Mouse (Mus musculus) heart, embryonic 15.5 days (tissue): ENCODE data around the gene Uox. TPM values are rescaled to one million over a fixed set of nuclear protein-coding genes. Genes with fewer than 3 reads are reported as not detected.

Experiments
- ATAC-seq: fragments of 200-750 bp; cut with Nextera tagmentation; replicated peaks from 2 replicates; pipeline ENCODE4 v1.8.0; 2017; ENCODE audit warnings: low read depth, moderate TSS enrichment; ENCODE audit not compliant: insufficient number of reproducible peaks, insufficient read depth, low FRiP score
- H3K27ac ChIP-seq: fragments of 300-500 bp; sonication (generic); 2 replicates; pipeline ENCODE4 v1.5.1; 2015; ENCODE audit warnings: mild to moderate bottlenecking, inconsistent platforms
- H3K27me3 ChIP-seq: fragments of 300-500 bp; sonication (generic); 2 replicates; pipeline ENCODE4 v1.6.1; 2015; ENCODE audit warnings: inconsistent platforms
- H3K36me3 ChIP-seq: fragments of 300-500 bp; sonication (generic); 2 replicates; pipeline ENCODE4 v1.6.1; 2015; ENCODE audit warnings: mild to moderate bottlenecking, inconsistent platforms
- H3K4me1 ChIP-seq: fragments of 300-500 bp; sonication (generic); replicated peaks from 2 replicates; pipeline ENCODE4 v1.6.1; 2015; ENCODE audit warnings: inconsistent platforms
- H3K4me2 ChIP-seq: fragments of 300-500 bp; sonication (generic); 2 replicates; pipeline ENCODE4 v1.6.1; 2015; ENCODE audit warnings: inconsistent platforms, mild to moderate bottlenecking, moderate library complexity
- H3K4me3 ChIP-seq: fragments of 300-500 bp; sonication (generic); 2 replicates; pipeline ENCODE4 v1.5.1; 2015; ENCODE audit warnings: mild to moderate bottlenecking, inconsistent platforms
- H3K9ac ChIP-seq: fragments of 300-500 bp; sonication (generic); 2 replicates; pipeline ENCODE4 v1.6.1; 2015; ENCODE audit warnings: mild to moderate bottlenecking, inconsistent platforms
- H3K9me3 ChIP-seq: fragments of 300-500 bp; sonication (generic); replicated peaks from 2 replicates; pipeline ENCODE4 v1.6.1; 2016; ENCODE audit warnings: inconsistent platforms
- WGBS: fragments of 180-500 bp; shearing (Covaris S2); methylation state at CpG from one replicate; pipeline ENCODE4 v1.1.7; 2015; ENCODE audit warnings: mixed read lengths; 5-methylcytosine and 5-hydroxymethylcytosine counted together
- polyA plus RNA-seq: library from polyadenylated mRNA; unstranded; fragments of >200 nt; fragmentation: Nextera tagmentation; extraction: Ambion mirVana; gene quantifications from 2 replicates; pipeline ENCODE4 v1.2.1, GENCODE M21; 2015

Gene Uox
- 0.11 TPM in 1 of 2 replicates, not detected in the other for polyA plus RNA-seq

DNA sequence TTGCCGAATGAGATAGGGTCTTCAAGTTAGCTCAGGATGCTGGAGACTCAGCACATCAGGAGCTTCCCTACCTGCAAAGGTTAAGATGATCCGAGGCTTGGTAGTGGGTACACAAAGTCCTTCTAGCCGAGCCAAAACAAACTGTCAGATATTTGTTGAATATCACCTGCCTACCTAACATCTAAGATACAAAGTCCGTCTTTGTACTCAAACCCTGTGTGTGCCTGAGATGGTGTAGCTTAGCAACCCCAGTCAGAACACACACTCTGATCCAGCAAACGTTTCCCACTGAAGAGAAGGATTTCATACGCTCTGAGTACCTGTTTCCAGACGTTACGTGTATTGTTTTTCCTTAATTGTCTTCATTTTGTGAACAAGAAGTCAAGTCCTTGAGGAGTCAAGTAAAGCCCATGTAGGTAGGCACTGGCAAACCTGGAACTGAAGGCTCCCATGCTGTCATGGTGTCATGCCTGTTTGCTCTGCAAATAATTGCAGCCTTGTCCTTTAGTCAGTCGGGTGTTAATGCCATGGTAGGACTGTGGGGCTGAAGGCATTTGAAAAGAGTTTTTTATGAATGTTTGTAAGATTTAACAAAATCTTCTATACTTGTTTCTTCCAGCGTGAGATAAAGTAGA is at the start of gene Uox:
Uox (plus strand) TSS at position 279 of the 635 bp plus-strand sequence.
- no peak within 1 kb of the TSS for H3K27ac ChIP-seq
- H3K9ac ChIP-seq = no peak within 1 kb of the TSS
- H3K4me2 ChIP-seq = no peak within 1 kb of the TSS
- no peaks in the 10 kb centered on the region for H3K9me3 ChIP-seq
- ATAC-seq = no peak
- H3K4me3 ChIP-seq = no peak within 1 kb of the TSS
- H3K4me1 ChIP-seq = no peaks in the 10 kb centered on the region
- H3K36me3 ChIP-seq = no peaks in the 10 kb centered on the region
- H3K27me3 ChIP-seq = no peaks in the 10 kb centered on the region
- WGBS = 81% methylated on average over 10 of the region's 10 CpGs

DNA sequence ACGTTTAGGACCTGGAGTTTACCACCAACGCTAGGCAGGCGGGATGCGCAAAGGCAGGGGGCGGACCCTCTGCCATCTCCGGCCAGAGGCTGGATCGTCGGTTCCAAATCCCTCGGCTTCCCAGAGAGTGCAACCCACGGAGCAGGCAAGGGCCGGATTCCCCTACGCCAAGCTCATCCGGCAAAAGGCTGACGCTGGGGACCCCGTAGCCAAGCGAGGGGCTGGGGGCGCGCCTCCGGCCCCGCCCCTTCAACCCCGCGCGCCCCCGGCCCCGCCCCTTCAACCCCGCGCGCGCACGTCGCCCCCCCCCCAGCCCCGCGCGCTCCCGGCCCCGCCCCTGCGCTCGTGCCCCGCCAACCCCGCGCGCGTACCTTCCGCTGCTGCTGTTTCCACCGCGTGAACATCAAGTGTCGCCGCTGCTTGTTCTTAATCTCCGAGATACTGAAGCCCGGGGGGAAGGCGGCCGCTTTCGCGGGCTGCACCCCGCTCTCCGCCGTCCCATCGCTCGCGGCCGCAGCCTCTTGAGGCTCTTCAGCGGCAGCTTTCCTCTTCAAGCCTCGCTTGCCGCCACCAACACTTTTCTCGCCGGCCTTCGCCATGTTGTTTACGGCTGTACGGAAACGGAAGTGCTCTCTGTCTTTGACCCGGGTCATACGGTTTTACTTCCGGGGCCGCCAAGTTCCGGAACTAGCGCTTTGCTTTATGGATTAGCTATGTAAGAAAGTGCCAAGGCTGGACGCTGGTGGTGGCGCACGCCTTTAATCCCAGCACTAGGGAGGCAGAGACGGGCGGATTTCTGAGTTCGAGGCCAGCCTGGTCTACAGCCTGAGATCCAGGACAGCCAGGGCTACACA is 49.2 kb upstream of the Uox start, which contains the start of gene Rpf1:
Rpf1 (minus strand) TSS at position 632 of the 854 bp plus-strand sequence.
- peak within 1 kb of the TSS; percentile 92 for H3K4me3 ChIP-seq
- peaks cover 18% of the 10 kb centered on the region for H3K36me3 ChIP-seq
- H3K9me3 ChIP-seq = no peaks in the 10 kb centered on the region
- H3K9ac ChIP-seq = peak within 1 kb of the TSS; percentile 92
- ATAC-seq = peak; percentile 92
- peaks cover 11% of the 10 kb centered on the region for H3K4me1 ChIP-seq
- peak within 1 kb of the TSS; percentile 86 for H3K4me2 ChIP-seq
- under 1% methylated on average over 64 of the region's 82 CpGs for WGBS
- H3K27me3 ChIP-seq = no peaks in the 10 kb centered on the region
- peak within 1 kb of the TSS; percentile 99 for H3K27ac ChIP-seq

GRCm38 (mm10) chr3:146521652-146522020 is 48.6 kb upstream of the Uox start:
- WGBS = 6% methylated on average over 8 of the region's 8 CpGs

DNA sequence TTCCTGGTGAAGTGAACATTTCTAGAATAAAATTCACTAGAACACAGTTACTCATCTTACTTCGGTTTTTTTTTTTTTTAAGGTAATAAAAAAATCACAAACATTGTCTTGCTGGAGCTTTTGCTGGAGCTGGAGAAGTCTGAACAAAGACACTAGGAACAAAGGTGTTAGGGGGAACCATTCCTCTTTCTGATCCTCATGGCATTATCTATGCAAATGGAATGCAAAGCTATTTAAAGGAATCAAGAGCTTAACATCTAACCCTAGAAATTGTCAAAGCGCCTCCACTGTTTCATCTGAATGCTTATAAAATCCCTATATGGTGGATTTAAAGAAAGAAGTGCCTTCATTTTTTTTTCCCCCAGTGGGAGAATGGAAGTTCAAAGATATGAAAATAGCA is 41.9 kb upstream of the Uox start:
- no peak overlapping the region for H3K27ac ChIP-seq
- H3K4me1 ChIP-seq = no peaks in the 10 kb centered on the region
- H3K9ac ChIP-seq = no peak overlapping the region
- no peak for ATAC-seq
- no peak overlapping the region for H3K4me3 ChIP-seq
- WGBS = 36% methylated on average over 2 of the region's 2 CpGs
- no peaks in the 10 kb centered on the region for H3K27me3 ChIP-seq
- H3K4me2 ChIP-seq = no peak overlapping the region
- H3K36me3 ChIP-seq = no peaks in the 10 kb centered on the region
- no peaks in the 10 kb centered on the region for H3K9me3 ChIP-seq

More at GRCm38 (mm10) chr3:146521652-146522020, 48.6 kb upstream of the Uox start:
- no peaks in the 10 kb centered on the region for H3K9me3 ChIP-seq
- peak; percentile 9; the same call in 1 of the 2 replicates for ATAC-seq
- peaks cover 18% of the 10 kb centered on the region for H3K36me3 ChIP-seq
- H3K4me1 ChIP-seq = peaks cover 11% of the 10 kb centered on the region
- no peaks in the 10 kb centered on the region for H3K27me3 ChIP-seq
- peak overlapping the region; percentile 92 for H3K9ac ChIP-seq
- peak overlapping the region; percentile 86 for H3K4me2 ChIP-seq
- peak overlapping the region; percentile 99 for H3K27ac ChIP-seq
- peak overlapping the region; percentile 92 for H3K4me3 ChIP-seq

- ATAC-seq = no peak
- WGBS = 65% methylated on average over 6 of the region's 6 CpGs
- H3K9me3 ChIP-seq = no peaks in the 10 kb centered on the region
Measured at GRCm38 (mm10) chr3:146534986-146535385, 35.2 kb upstream of the Uox start.

DNA sequence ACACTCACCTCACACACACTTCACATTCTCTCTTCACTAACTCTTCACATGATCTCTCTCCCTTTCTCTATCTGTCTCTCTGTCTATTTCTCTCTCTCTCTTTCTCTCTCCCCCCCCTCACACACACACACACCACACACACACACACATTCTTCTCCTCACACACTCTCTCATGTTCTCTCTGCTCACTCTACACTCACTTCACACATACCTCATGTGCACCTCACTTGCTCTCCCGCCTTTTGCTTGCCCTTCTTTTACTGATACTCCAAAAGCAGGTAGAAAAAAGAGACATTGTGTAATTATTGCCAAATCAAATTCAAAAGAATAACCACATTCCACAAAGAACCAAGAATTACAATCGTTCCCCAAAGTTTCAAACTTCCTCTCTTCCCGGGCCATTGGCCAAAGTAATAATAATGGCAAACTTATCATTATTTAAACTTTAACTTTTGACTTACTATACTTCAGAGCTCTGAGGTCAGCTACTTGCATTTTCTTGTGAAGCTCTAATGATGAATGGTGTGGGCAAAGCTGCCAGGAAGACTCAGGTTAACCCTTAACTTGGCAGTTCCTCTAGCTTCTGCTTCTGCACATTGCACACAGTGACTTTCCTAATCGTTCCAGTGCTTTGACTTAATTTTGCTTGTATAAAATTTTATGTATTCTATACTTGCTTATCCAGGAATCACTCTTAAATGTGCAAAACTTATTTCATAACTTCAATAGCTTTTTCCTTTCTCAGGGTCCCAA is 29.5 kb upstream of the Uox start:
- no peaks in the 10 kb centered on the region for H3K27me3 ChIP-seq
- ATAC-seq = no peak
- H3K9me3 ChIP-seq = no peaks in the 10 kb centered on the region
- H3K27ac ChIP-seq = no peak overlapping the region
- H3K9ac ChIP-seq = no peak overlapping the region
- WGBS = 66% methylated on average over 4 of the region's 4 CpGs
- H3K4me2 ChIP-seq = no peak overlapping the region
- no peak overlapping the region for H3K4me3 ChIP-seq
- H3K4me1 ChIP-seq = no peaks in the 10 kb centered on the region
- H3K36me3 ChIP-seq = no peaks in the 10 kb centered on the region

More at GRCm38 (mm10) chr3:146534986-146535385, 35.2 kb upstream of the Uox start:
- Histone ChIP-seq H3K36me3 (no peaks in the 10 kb centered on the region), H3K27ac (no peak overlapping the region), H3K27me3 (no peaks in the 10 kb centered on the region), H3K4me3 (no peak overlapping the region), H3K9ac (no peak overlapping the region), H3K4me2 (no peak overlapping the region), H3K4me1 (no peaks in the 10 kb centered on the region)

- Histone ChIP-seq H3K36me3 (no peaks in the 10 kb centered on the region), H3K4me1 (no peaks in the 10 kb centered on the region), H3K4me2 (no peak overlapping the region), H3K27me3 (no peaks in the 10 kb centered on the region), H3K4me3 (no peak overlapping the region), H3K9me3 (no peaks in the 10 kb centered on the region), H3K9ac (no peak overlapping the region), H3K27ac (no peak overlapping the region)
- ATAC-seq = no peak
- WGBS = 21% methylated on average over 1 of the region's 1 CpGs
Measured at GRCm38 (mm10) chr3:146543632-146544031, 26.6 kb upstream of the Uox start.

DNA sequence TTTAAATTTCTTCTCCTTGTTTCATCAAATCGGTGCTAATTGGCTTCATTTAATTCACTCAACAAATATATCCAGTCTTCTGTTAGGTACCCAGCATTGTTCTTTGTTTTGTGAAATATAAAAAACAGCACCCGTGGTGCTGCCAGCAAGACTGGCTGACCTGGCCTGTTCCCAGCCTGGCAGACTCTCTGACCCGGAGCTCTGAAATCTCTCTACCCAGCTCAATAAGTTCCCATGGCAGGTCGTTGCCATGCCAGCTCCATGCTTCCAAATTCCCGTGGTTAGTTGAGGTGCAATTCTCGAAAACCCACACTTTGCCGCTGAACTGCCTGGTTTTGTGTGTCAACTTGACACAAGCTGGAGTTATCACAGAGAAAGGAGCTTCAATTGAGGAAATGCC is 15.4 kb upstream of the Uox start:
- Histone ChIP-seq H3K9me3 (no peaks in the 10 kb centered on the region), H3K4me2 (no peak overlapping the region), H3K9ac (no peak overlapping the region), H3K27ac (no peak overlapping the region), H3K4me3 (no peak overlapping the region), H3K4me1 (0 out of 2 replicates have a peak, but pooled peaks cover 3% of the 10 kb centered on the region), H3K36me3 (no peaks in the 10 kb centered on the region), H3K27me3 (no peaks in the 10 kb centered on the region)
- WGBS = 81% methylated on average over 7 of the region's 7 CpGs
- no peak for ATAC-seq

GRCm38 (mm10) chr3:146556567-146556966 is 13.7 kb upstream of the Uox start:
- Histone ChIP-seq H3K36me3 (no peaks in the 10 kb centered on the region), H3K4me3 (no peak overlapping the region), H3K27ac (no peak overlapping the region), H3K4me2 (no peak overlapping the region), H3K9me3 (no peaks in the 10 kb centered on the region), H3K27me3 (no peaks in the 10 kb centered on the region), H3K9ac (no peak overlapping the region), H3K4me1 (0 out of 2 replicates have a peak, but pooled peaks cover 3% of the 10 kb centered on the region)
- WGBS = 88% methylated on average over 1 of the region's 1 CpGs
- ATAC-seq = no peak

DNA sequence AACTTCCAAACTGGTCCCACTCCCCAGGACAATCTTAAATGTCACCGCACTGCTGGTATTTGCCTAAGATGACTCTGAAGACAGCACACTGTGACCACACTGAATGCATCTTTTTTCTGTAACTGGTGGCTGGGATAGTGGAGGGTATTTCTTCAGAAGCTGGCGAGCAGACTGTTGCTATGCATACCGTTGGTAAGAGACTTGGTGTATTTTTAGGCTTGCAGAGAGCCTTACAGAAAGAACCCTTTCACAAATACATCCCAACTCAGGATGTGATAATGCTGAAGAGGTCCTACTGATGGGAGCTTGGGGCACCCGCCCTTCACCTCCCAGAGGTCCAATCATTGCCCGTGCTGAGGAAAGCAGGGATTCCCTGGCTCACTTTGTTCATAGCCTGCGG is 12.7 kb upstream of the Uox start:
- Histone ChIP-seq H3K4me1 (0 out of 2 replicates have a peak, but pooled peaks cover 3% of the 10 kb centered on the region), H3K9ac (no peak overlapping the region), H3K27ac (no peak overlapping the region), H3K4me3 (no peak overlapping the region), H3K9me3 (no peaks in the 10 kb centered on the region), H3K27me3 (no peaks in the 10 kb centered on the region), H3K36me3 (no peaks in the 10 kb centered on the region), H3K4me2 (no peak overlapping the region)
- WGBS = 44% methylated on average over 6 of the region's 6 CpGs
- no peak for ATAC-seq

DNA sequence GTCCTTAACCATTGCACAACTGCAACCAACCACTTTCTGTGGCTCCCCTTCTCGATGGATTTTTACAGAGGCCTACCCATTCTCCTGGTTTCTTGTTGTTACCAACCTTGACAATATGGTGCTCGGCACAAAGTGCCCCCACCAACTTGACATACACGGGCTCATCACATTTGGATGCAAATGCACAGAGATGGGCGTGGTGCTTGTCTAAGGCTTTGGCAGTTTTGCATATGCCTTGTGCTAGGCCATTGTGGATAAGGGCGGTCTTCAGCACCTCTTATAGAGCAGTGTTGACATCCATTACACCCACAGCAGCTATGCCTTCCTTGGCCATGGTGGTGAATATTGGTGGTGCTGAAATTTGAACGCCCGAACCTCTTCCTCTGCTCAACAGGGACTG is 7.3 kb upstream of the Uox start:
- Histone ChIP-seq H3K4me1 (0 out of 2 replicates have a peak, but pooled peaks cover under 1% of the 10 kb centered on the region), H3K9ac (no peak overlapping the region), H3K27ac (no peak overlapping the region), H3K4me3 (no peak overlapping the region), H3K4me2 (no peak overlapping the region), H3K36me3 (no peaks in the 10 kb centered on the region), H3K9me3 (no peaks in the 10 kb centered on the region), H3K27me3 (no peaks in the 10 kb centered on the region)
- 83% methylated on average over 7 of the region's 7 CpGs for WGBS
- ATAC-seq = no peak
